Mouse (Mus musculus): ENCODE results near the gene Gmps. TPM values are rescaled to one million over a fixed set of nuclear protein-coding genes. Genes with fewer than 3 reads are reported as not detected.

Gmps gene
- polyA plus RNA-seq, 1 experiment from 2014 or later = 45.6 TPM

DNA sequence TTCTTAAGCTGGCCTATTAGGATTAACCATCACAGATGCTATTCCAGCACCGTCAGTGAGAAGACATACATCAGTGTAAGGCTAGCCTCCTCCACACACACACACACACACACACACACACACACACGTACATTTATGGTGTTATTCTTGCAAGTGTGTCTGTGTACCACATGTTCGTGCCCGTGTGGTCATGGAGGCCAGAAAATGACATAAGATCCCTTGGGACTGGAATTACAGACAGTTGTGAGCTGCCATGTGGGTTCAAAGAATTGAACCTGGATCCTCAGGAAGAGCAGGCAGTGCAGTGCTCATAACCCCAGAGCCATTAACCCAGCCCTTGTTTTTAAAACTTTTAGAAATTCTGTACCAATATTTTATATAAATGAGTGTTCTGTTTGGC lies 2.0 kb downstream of the Gmps start:
- Histone ChIP-seq H3K9ac (no peak overlapping the region), H3K36me3 (peaks cover 22% of the 10 kb centered on the region), H3K4me3 (no peak overlapping the region), H3K9me3 (replicated peaks) (no peaks in the 10 kb centered on the region), H3K27me3 (replicated peaks) (no peaks in the 10 kb centered on the region), H3K4me2 (no peak overlapping the region), H3K4me1 (replicated peaks) (peaks cover 20% of the 10 kb centered on the region), H3K27ac (ENCODE audit: poor library complexity, severe bottlenecking) (no peak overlapping the region)
- WGBS = 71% methylated on average over 4 of the region's 4 CpGs
- ATAC-seq (ENCODE audit: insufficient number of reproducible peaks, low FRiP score) = no peak

DNA sequence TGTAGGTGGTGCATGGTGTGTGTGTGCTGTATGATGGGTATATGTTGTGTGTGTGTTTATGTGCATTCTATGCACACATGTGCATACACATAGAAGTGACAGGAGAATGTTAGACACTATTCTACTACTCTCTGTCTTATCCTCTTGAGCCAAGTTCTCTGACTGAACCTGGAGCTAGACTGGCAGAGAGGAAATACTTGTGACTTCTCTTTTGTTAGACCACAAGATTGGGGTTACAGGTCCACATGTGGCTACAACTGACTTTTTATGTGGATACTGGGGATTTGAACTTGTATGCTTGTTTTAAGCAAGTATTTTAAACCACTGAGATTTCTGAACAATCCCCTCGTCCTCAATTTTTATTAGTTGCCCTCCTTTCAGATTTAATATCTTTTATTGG lies 10.8 kb downstream of the Gmps start:
- Histone ChIP-seq H3K4me2 (no peak overlapping the region), H3K4me1 (replicated peaks) (no peaks in the 10 kb centered on the region), H3K27ac (ENCODE audit: poor library complexity, severe bottlenecking) (no peak overlapping the region), H3K9ac (no peak overlapping the region), H3K27me3 (replicated peaks) (no peaks in the 10 kb centered on the region), H3K9me3 (replicated peaks) (no peaks in the 10 kb centered on the region), H3K4me3 (no peak overlapping the region), H3K36me3 (peaks cover 54% of the 10 kb centered on the region)
- ATAC-seq (ENCODE audit: insufficient number of reproducible peaks, low FRiP score) = no peak
- 79% methylated on average over 1 of the region's 1 CpGs for WGBS

DNA sequence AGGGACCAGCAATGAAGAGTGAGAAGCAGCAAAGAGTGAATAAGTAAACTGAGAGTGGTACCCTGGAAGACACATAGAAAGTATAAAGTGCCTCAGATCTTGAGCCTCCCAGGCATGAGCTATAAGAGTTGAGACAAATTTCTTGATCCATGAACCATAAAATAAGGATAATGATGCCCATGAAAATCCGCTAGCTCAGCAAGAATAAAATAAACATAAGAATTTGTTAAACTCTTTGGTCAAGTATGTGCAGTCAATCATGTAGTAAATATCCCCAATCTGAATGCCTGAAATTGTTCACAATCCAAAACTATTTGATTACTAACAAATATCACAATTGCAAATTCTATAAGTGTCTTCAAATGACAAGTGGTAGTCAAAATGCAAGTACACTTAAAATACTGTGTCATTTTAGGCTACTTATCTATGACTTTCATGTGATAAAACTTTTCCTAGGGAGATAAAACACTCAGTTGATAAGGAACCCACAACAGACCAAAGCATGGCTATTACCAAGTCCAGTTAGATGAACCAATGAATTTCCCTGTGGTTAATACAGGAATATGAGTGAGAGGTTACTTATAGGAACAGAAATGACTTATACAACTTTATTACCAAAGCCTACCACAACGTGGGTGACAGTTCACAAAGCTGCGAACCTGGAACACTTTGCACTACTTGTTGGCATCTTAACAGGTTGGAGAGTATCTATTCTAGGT lies 13.0 kb downstream of the Gmps start:
- H3K4me1 ChIP-seq (replicated peaks) = no peaks in the 10 kb centered on the region
- H3K27ac ChIP-seq (ENCODE audit: poor library complexity, severe bottlenecking) = no peak overlapping the region
- H3K4me3 ChIP-seq = no peak overlapping the region
- H3K9me3 ChIP-seq (replicated peaks) = no peaks in the 10 kb centered on the region
- no peak overlapping the region for H3K4me2 ChIP-seq
- H3K9ac ChIP-seq = no peak overlapping the region
- WGBS = 86% methylated on average over 3 of the region's 3 CpGs
- H3K27me3 ChIP-seq (replicated peaks) = no peaks in the 10 kb centered on the region
- peaks cover 58% of the 10 kb centered on the region for H3K36me3 ChIP-seq
- no peak for ATAC-seq (ENCODE audit: insufficient number of reproducible peaks, low FRiP score)

DNA sequence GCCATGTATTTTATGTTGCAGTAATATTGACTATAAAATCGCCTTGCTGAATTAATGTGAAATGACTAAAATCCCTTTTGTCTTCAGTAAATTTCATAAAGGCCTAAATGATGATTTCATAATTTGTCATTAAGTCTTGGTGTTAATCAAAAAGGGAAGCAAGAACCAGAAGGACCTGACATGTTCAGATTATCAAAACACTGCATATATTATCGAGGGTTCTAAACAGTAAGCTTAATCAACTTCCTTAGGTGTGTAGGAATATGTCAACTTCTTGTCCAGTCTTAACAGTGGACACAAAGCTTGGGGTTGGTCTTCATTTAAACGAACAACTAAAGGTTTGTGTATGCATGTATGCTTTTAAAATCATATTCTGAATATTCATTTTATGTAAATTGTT lies 45.5 kb downstream of the Gmps start:
- no peak overlapping the region for H3K4me2 ChIP-seq
- H3K36me3 ChIP-seq = peaks cover 12% of the 10 kb centered on the region
- H3K27me3 ChIP-seq (replicated peaks) = no peaks in the 10 kb centered on the region
- no peak for ATAC-seq (ENCODE audit: insufficient number of reproducible peaks, low FRiP score)
- H3K9ac ChIP-seq = no peak overlapping the region
- no peaks in the 10 kb centered on the region for H3K4me1 ChIP-seq (replicated peaks)
- no peak overlapping the region for H3K4me3 ChIP-seq
- WGBS = 86% methylated on average over 3 of the region's 3 CpGs
- H3K9me3 ChIP-seq (replicated peaks) = no peaks in the 10 kb centered on the region
- no peak overlapping the region for H3K27ac ChIP-seq (ENCODE audit: poor library complexity, severe bottlenecking)

DNA sequence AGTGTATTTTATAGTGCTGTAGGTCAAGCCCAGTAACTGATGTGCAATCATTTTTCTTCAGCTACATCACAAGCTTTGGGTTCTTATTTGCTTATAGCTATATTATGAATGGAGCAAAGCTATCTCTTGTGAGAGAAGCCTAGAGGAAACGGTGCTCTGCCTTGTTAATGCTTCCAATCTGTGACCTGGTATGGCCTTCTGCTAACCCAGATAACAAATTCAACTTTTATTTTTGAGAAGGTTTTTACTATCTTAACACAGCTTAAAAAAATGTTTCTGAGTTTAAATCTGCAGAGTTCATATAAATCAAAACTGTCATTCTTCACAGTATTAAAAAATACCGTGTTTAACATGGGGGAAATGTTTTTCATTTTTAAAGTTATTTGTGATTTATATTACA lies 46.0 kb downstream of the Gmps start:
- Histone ChIP-seq H3K9me3 (replicated peaks) (no peaks in the 10 kb centered on the region), H3K4me3 (no peak overlapping the region), H3K4me2 (no peak overlapping the region), H3K36me3 (peaks cover 8% of the 10 kb centered on the region), H3K27me3 (replicated peaks) (no peaks in the 10 kb centered on the region), H3K4me1 (replicated peaks) (no peaks in the 10 kb centered on the region), H3K9ac (no peak overlapping the region), H3K27ac (ENCODE audit: poor library complexity, severe bottlenecking) (no peak overlapping the region)
- 87% methylated on average over 2 of the region's 2 CpGs for WGBS
- ATAC-seq (ENCODE audit: insufficient number of reproducible peaks, low FRiP score) = no peak

DNA sequence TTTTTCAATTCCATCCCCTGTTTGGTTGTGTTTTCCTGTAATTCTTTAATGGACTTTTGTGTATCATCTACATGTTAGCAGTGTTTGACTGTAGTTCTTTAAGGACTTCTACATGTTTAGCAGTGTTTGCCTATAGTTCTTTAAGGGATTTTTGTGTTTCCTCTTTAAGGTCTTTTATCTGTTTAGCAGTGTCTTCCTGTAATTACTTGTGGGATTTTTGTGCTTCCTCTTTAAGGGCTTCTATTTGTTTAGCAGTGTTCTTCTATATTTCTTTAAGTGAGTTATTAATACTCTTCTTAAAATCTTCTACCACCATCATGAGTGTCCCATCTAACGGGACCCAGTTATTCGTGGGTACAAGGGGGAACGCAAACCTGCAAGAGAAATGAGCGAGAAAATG lies 53.9 kb downstream of the Gmps start:
- no peak overlapping the region for H3K4me3 ChIP-seq
- no peaks in the 10 kb centered on the region for H3K4me1 ChIP-seq (replicated peaks)
- no peak overlapping the region for H3K4me2 ChIP-seq
- peaks cover 5% of the 10 kb centered on the region; the same call in 1 of the 2 replicates for H3K36me3 ChIP-seq
- H3K27me3 ChIP-seq (replicated peaks) = no peaks in the 10 kb centered on the region
- H3K27ac ChIP-seq (ENCODE audit: poor library complexity, severe bottlenecking) = no peak overlapping the region
- no peak for ATAC-seq (ENCODE audit: insufficient number of reproducible peaks, low FRiP score)
- H3K9ac ChIP-seq = no peak overlapping the region
- no peaks in the 10 kb centered on the region for H3K9me3 ChIP-seq (replicated peaks)
- WGBS = 92% methylated on average over 4 of the region's 4 CpGs

DNA sequence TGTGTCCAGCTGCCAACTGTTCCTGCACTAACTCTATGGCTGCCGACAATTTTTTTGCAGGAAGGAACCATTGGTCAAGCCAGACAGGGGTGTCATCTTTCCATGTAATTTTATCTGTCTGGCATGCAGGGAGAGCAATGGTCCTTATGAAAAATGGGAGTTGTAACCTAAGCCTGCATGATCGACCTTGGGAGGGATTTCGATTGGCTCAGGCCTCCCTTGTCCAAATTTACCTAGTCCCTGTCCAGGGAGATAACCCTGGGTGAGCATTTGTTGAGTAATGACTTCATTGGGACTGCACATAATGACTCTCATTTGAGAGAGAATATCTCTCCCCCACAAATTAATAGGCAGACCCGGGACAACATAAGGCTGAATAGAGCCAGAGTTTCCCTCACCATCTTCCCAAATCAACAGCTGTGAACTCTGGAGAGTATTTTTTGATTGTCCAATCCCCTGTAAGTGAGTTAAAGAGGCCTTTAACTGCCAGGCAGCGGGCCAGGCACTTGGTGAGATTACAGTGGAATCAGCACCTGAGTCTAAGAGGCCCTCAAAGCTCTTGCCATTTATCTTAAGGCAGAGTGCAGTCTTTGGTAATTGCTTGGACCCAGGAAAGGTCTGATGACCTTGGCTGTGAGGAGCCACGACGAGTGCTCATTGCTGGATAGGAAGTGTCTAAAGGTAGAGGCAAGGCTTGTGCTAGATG lies 62.4 kb downstream of the Gmps start:
- no peaks in the 10 kb centered on the region for H3K9me3 ChIP-seq (replicated peaks)
- H3K36me3 ChIP-seq = no peaks in the 10 kb centered on the region
- no peak overlapping the region for H3K9ac ChIP-seq
- H3K4me3 ChIP-seq = no peak overlapping the region
- no peak overlapping the region for H3K4me2 ChIP-seq
- ATAC-seq (ENCODE audit: insufficient number of reproducible peaks, low FRiP score) = no peak
- no peaks in the 10 kb centered on the region for H3K27me3 ChIP-seq (replicated peaks)
- no peaks in the 10 kb centered on the region; the same call in 1 of the 2 replicates for H3K4me1 ChIP-seq (replicated peaks)
- H3K27ac ChIP-seq (ENCODE audit: poor library complexity, severe bottlenecking) = no peak overlapping the region
- WGBS = 60% methylated on average over 7 of the region's 7 CpGs

DNA sequence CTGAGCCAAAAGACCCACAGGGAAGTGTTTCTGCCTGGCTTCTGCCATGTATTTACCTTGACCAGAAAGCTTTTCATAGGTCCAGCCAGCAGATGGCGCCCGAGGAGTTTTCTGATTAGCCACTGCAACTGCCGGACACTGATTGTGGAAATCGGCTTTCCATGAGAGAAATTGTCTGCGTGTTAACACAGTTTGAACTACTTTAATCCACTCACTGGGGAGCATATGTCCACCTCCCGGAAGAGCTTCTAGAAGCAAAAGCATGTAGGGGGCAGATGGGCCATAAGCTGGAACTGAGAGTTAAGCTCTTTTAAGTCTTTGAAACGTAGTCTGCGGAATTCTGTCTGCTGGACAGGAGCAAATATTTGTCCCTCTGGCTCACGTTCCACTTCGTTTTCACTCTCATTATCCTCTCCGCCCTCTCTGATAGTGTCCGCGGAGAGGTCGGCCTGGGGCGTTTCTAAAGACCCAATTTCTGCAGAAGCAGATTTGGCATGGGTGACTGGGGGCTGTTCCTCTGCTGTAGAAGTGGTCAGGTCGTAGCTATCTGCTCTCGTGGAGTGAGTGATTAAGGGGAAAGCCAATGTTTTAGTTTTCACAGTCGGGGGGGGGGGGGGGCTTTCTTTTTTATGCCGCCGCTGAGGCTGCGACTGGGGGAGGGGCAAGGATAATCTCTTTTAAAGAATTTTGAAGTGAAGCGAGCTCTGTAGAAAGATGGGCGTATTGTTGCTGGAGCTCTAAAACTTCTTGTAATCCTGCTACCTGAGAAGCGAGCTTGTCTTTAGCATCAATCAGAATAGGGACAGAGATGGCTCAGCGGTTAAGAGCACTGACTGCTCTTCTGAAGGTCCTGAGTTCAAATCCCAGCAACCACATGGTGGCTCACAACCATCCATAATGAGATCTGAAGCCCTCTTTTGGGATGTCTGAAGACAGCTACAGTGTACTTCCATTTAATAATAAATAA lies 64.2 kb downstream of the Gmps start:
- 12% methylated on average over 25 of the region's 25 CpGs for WGBS
- Histone ChIP-seq H3K4me2 (peak overlapping the region; percentile 62), H3K4me3 (peak overlapping the region; percentile 50), H3K4me1 (replicated peaks) (no peaks in the 10 kb centered on the region; the same call in 1 of the 2 replicates), H3K9ac (peak overlapping the region; percentile 66), H3K36me3 (no peaks in the 10 kb centered on the region), H3K9me3 (replicated peaks) (peaks cover 6% of the 10 kb centered on the region; the same call in 1 of the 2 replicates), H3K27me3 (replicated peaks) (no peaks in the 10 kb centered on the region), H3K27ac (ENCODE audit: poor library complexity, severe bottlenecking) (peak overlapping the region; percentile 18; the same call in 1 of the 2 replicates)
- peak; percentile 53; the same call in 1 of the 2 replicates for ATAC-seq (ENCODE audit: insufficient number of reproducible peaks, low FRiP score)

Other genes starting within 250 kb of the Gmps start
- 0.50 and 0.68 TPM in 2 replicates for gene Plch1, start 76.6 kb upstream of the Gmps start, polyA plus RNA-seq (2016; fragmentation: Nextera tagmentation; extraction: Ambion mirVana)
- gene E130311K13Rik, start 46.6 kb upstream of the Gmps start, polyA plus RNA-seq (2016; fragmentation: Nextera tagmentation; extraction: Ambion mirVana) = 5.3 and 5.7 TPM in 2 replicates
- 10.3 and 10.7 TPM in 2 replicates for gene Slc33a1, start 11.3 kb upstream of the Gmps start, polyA plus RNA-seq (2016; fragmentation: Nextera tagmentation; extraction: Ambion mirVana)
- 0.03 and 0.05 TPM in 2 replicates for gene Vmn2r1, start 105.4 kb downstream of the Gmps start, polyA plus RNA-seq (2016; fragmentation: Nextera tagmentation; extraction: Ambion mirVana)
- not detected in 2 replicates for gene Vmn2r2, start 165.8 kb downstream of the Gmps start, polyA plus RNA-seq (2016; fragmentation: Nextera tagmentation; extraction: Ambion mirVana)

Data from heart, embryonic 12.5 days (tissue).